Mouse (Mus musculus): ENCODE measurements at regions not wholly inside any gene's neighbourhood (a gene's known extent, or its start where the extent isn't known, plus 50 kb on each side); places are given as distances from the start of the nearest gene placed in this dataset.
"Not testable (repeated sequence)": the region's sequence is repeated elsewhere in the genome, so short reads cannot be mapped to it uniquely, and the experiment has no call there.

DNA sequence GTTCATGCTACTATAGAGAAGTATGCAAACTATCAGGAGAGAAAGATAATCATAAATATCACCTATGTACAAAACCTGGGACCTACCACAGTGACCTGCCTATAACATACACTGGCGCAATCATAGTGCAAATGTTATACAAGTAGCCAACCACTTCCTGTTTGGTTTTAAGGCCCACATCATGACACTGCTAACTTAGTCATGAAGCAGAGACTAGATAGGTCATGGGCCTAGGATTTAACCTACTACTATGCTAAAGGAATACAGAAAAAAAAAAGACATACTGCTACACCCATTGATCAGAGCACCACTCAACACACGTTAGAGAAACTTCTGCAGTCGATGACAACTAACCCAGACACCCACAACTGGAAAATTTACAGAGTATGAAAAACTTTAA lies 498.6 kb upstream of the Acvr2a start:
- DNase-seq = no peak

DNA sequence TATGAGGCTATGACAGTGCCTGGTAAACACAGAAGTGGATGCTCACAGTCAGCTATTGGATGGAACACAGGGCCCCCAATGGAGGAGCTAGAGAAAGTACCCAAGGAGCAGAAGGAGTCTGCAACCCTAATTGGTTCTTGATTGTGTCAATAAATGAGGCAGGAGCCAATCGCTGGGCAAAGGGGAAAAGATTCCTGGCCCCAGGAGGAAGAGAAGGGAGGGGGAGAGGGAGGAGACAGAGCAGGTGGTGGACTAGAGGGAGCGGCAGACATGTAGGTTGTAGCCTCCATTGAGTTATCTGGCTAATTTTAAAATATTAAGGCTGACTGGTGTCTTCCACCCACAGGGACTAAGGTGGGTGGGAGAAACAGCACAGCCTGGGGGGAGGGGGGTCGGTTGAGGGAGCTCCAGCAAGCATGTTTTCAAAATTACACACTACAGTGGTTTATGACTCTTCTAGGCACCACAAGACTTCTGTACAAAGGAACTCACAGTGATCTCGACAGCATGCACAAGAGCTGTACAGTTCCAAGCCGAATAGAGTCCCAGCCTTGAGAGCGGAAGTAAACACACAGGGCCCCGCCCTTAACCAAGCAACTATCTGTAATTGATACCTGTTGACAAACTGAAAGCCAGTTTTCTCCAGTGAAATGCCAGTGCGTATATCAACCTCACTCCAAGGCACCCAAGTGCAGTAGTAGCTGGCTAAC lies 497.6 kb upstream of the Acvr2a start:
- DNase-seq = no peak

GRCm38 (mm10) chr2:48317821-48318220 lies 496.1 kb upstream of the Acvr2a start:
- no peak for DNase-seq

GRCm38 (mm10) chr2:48318384-48319030 lies 495.4 kb upstream of the Acvr2a start:
- DNase-seq = no peak

DNA sequence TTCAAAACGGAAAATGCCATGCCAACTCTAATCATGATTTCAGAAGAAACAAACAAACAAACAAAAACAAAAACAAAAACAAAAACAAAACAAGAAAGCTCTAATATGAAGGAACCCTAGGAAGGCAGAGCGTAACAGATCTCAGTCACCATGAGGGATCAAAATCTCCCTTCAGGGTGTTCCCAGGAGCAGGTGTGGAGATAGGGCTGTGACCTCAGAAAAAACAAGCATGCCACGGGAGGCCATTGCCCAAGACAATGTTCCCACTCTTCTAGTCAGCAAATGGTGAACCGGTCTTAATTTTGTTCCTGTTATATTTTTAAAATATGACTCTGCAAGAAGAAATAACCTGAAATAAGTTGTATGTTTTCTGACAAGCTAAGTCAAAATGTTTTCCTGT lies 492.4 kb upstream of the Acvr2a start:
- no peak for DNase-seq

DNA sequence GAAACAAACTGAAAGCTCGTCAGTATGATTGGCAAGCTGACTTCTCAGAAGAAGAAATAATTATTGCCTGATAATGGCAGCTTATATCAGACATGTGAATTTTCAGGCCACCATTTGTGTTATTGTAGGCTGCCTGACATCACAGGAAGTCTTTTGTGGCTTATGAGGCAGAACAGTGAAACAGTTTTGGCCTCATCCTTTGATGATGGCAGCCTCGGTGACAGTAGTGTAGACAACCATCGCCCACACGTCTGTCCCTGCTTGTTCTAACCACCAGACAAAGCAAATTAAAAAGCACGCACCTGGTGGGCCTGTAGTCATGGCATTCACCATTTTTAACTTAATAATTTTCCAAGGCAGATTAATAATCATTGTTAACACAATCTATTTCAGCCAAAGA lies 491.6 kb upstream of the Acvr2a start:
- peak in 1 of 2 experiments; percentile 38 for DNase-seq

DNA sequence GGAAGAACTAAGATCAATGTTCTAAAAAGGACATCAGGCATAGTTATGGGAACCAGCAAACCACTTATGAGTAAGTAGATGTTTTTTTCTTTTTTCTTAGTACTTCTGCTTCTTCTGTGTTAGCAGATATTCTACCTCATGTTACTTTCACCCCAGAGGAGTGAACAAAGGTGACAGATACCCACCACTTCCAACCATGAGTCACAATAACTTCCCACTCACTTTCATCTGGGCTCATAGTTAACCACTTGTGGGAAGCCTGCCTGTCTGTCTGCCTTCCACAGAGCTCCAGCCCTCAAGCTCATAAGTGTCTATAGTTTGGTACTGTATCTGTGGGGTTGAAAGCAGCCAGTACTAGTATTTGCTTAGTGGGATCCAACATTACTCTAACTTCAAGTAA lies 485.7 kb upstream of the Acvr2a start:
- no peak for DNase-seq

GRCm38 (mm10) chr2:48332783-48333182 lies 481.1 kb upstream of the Acvr2a start:
- DNase-seq = no peak

DNA sequence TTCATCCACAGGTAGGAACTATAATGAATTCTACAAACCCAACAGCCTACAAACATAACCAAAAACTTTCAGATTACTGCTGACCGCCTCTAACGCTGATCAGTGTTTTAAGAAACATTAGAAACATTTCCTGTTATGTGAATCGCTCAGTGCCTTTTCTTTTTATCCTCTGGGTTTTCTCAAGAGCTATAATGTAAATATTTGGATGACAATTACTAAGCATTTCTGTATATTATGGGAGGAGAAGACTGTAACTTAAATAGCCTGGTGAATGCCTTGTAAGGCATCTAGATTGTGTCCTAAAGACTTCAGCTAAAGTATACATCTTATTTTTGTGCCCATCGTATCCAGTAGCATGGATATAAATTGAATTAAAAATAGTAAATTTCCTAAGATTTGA lies 465.9 kb upstream of the Acvr2a start:
- DNase-seq = no peak

- DNase-seq = no peak
Observed at GRCm38 (mm10) chr2:48349794-48350193, 464.1 kb upstream of the Acvr2a start.

DNA sequence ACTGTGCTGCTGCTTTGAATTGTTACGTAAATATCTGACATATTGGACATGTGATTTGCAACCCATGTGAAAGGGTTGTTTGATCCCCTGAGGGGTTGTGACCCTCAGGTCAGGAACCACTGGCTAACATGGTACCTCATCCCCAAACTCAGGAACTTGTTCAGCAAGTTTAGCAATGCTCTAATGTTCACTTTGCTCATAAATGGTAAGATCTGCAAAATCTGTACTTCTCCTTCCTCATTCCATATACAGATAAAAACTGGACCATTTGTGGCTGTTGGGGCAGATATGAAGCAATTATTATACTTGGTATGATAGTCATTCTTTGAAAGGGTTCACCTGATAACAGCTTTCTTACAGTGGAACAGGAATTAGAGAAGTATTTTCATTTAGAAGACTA lies 463.7 kb upstream of the Acvr2a start:
- no peak for DNase-seq

GRCm38 (mm10) chr2:48371572-48371971 lies 442.3 kb upstream of the Acvr2a start:
- not testable (repeated sequence) for DNase-seq

DNA sequence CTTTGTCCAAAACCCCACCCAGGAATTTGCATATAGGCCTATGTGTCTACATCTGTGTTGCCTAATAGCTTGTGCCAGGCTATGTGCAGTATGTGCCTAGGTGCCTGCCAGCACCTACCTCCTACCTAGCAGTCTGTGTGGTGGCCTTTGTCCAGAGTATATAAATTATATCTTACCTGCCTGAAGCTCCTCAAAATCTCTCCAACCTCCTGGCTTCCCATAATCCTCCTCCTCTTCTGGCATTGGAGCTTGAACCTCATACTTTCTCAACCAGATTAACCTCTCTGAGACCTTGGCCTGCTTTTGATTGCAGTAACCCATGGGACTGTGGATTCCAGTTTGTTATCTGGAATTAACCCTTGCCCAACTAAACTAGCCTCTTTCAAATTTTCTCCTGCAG lies 440.8 kb upstream of the Acvr2a start:
- no peak for DNase-seq

GRCm38 (mm10) chr2:48374302-48374701 lies 439.6 kb upstream of the Acvr2a start:
- DNase-seq = no peak

DNA sequence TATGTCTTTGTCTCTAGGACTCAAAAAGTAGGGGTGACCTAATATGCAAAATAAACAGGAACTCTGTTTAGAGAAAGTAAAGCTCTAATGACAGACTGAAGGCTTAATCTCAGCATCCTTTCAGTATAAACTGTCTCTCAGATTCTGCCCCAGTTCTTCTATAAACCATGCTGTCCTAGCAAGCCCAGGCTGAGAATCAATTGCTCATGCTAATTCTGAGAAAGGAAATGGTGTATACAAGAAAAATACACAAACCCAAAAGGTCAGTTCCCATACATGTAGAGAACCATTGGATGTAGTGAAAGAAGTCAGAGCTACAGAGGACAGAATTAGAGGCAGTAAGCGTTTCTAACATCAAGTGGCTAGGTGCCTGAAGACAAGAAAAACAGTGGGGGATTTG lies 435.7 kb upstream of the Acvr2a start:
- DNase-seq = no peak

- no peak for DNase-seq
Observed at GRCm38 (mm10) chr2:48378749-48379148, 435.2 kb upstream of the Acvr2a start.

DNA sequence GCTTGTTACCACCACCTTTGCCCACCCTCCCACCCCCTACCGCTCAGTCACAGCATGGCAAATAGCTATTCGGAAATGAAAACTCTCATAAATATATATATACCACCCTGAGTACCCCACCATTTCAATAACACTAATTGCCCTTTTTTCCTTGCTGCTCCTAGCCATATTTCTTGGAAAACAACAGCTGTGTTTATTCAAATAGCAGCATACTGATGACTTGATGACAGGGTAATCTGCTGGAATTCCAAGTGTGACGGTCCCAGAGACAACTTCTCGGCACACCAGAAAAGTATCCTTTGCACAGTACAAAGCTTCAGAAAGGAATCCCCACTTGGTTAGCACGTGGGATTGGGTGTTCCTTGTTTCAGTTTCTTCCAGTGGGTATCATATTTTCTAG lies 433.8 kb upstream of the Acvr2a start:
- no peak for DNase-seq

- no peak for DNase-seq
Observed at GRCm38 (mm10) chr2:48380786-48381185, 433.1 kb upstream of the Acvr2a start.

- no peak for DNase-seq
Observed at GRCm38 (mm10) chr2:48381481-48382075, 432.3 kb upstream of the Acvr2a start.

- DNase-seq = no peak
Observed at GRCm38 (mm10) chr2:48398504-48398903, 415.4 kb upstream of the Acvr2a start.

DNA sequence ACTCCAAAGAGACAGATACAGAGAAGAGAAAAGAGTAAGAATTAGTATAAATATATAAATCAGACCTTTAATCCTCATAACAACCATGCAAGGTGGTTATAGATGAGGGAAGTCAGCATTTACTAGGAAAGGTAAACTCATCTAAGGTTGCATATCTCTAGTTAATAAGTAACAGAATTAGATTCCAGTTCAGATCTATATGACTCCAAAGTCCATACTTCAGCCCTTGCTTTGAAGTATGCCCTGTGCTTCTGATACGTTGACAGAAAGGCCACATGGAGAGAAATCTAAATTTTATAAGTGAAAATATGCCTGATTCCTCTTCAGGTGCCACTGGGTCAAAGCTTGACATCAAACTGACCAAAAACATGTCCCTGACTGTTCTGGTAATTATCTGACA lies 414.7 kb upstream of the Acvr2a start:
- DNase-seq = no peak

DNA sequence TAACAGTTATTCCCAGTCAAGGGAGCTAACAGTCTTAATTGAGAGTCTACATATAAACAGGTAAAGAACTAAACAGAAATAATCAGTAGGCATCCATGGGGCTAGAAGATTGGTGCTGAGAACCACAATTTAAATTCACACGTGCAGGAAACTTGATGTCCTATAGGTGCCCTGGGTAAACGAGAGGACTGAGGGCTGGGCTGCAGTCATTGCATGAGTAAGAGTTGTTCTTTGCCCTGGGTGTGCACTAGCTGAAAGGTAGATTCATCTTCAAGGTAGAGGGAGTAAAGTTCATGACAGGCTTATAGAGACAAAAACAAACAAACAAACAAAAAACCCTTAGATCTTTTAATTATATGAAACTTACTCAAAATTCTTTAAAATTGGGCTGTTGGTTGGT lies 411.1 kb upstream of the Acvr2a start:
- DNase-seq = no peak

GRCm38 (mm10) chr2:48404460-48404859 lies 409.4 kb upstream of the Acvr2a start:
- DNase-seq = no peak

GRCm38 (mm10) chr2:48407876-48408275 lies 406.0 kb upstream of the Acvr2a start:
- no peak for DNase-seq

Measured in thymus, adult 18-20 months (tissue).